Mouse (Mus musculus) cerebellum, adult 11-12 months (tissue): ENCODE data around the gene Psme2.

Experiments
- DNase-seq: peaks from one replicate; pipeline ENCODE4 v3.0.0; 2022

Psme2 gene

GRCm38 (mm10) chr14:55590748-55591330 lies at the start of gene Psme2:
Gene Psme2 (minus strand): TSS chr14:55591113.
- DNase-seq, result peak; percentile 89

- no peak for DNase-seq
These were observed 46.9 kb upstream of the Psme2 start, which contains the start of gene Gm49378 for GRCm38 (mm10) chr14:55637795-55638194. Gene Gm49378 (minus strand): TSS chr14:55637895.

GRCm38 (mm10) chr14:55635523-55636007 lies 44.7 kb upstream of the Psme2 start, which contains the start of gene Ipo4:
Gene Ipo4 (minus strand): TSS chr14:55635957.
- DNase-seq, result peak; percentile 80

- DNase-seq, result peak; percentile 72
These were observed 44.1 kb upstream of the Psme2 start for GRCm38 (mm10) chr14:55634874-55635522.

GRCm38 (mm10) chr14:55629312-55629711 lies 38.4 kb upstream of the Psme2 start:
- DNase-seq, result no peak

- DNase-seq, result no peak
These were observed 37.3 kb upstream of the Psme2 start for GRCm38 (mm10) chr14:55628077-55628827.

- peak; percentile 49 for DNase-seq
These were observed 27.7 kb upstream of the Psme2 start for GRCm38 (mm10) chr14:55618486-55619195.

GRCm38 (mm10) chr14:55617822-55618221 lies 26.9 kb upstream of the Psme2 start, which contains the start of gene Rec8:
Gene Rec8 (plus strand): TSS chr14:55618037.
- peak; percentile 87 for DNase-seq

- no peak for DNase-seq
These were observed 25.9 kb upstream of the Psme2 start for GRCm38 (mm10) chr14:55616844-55617243.

- DNase-seq, result no peak
These were observed 25.0 kb upstream of the Psme2 start for GRCm38 (mm10) chr14:55615876-55616275.

- no peak for DNase-seq
These were observed 23.8 kb upstream of the Psme2 start for GRCm38 (mm10) chr14:55614565-55615178.

GRCm38 (mm10) chr14:55613346-55613745 lies 22.4 kb upstream of the Psme2 start:
- DNase-seq, result no peak

GRCm38 (mm10) chr14:55608339-55608738 lies 17.4 kb upstream of the Psme2 start:
- no peak for DNase-seq

- DNase-seq, result no peak
These were observed 15.0 kb upstream of the Psme2 start for GRCm38 (mm10) chr14:55605743-55606459.

GRCm38 (mm10) chr14:55604823-55605222 lies 13.9 kb upstream of the Psme2 start:
- DNase-seq, result no peak

GRCm38 (mm10) chr14:55603633-55604576 lies 13.0 kb upstream of the Psme2 start:
- DNase-seq, result peak; percentile 83

GRCm38 (mm10) chr14:55603271-55603632 lies 12.3 kb upstream of the Psme2 start, which contains the start of gene Irf9:
Gene Irf9 (plus strand): TSS chr14:55603571.
- DNase-seq, result no peak

GRCm38 (mm10) chr14:55598521-55599390 lies 7.8 kb upstream of the Psme2 start:
- no peak for DNase-seq

GRCm38 (mm10) chr14:55596036-55596690 lies 5.2 kb upstream of the Psme2 start:
- peak; percentile 34 for DNase-seq
